Mouse (Mus musculus): ENCODE data around the gene Cpox.
"Not testable (repeated sequence)": the region's sequence is repeated elsewhere in the genome, so short reads cannot be mapped to it uniquely, and the experiment has no call there.

Gene Cpox

GRCm38 (mm10) chr16:58669917-58670630 is at the start of gene Cpox:
Gene Cpox, plus strand, starts transcription at chr16:58670292.
- DNase-seq (ENCODE audit: low spot score in 2 of 2), result peak; percentile 80 to 89

GRCm38 (mm10) chr16:58622377-58622776 is 47.7 kb upstream of the Cpox start:
- DNase-seq (ENCODE audit: low spot score in 2 of 2), result no peak

GRCm38 (mm10) chr16:58623114-58623513 is 47.0 kb upstream of the Cpox start:
- no peak for DNase-seq (ENCODE audit: low spot score in 2 of 2)

GRCm38 (mm10) chr16:58623944-58624343 is 46.1 kb upstream of the Cpox start:
- peak; percentile 53 to 59 for DNase-seq (ENCODE audit: low spot score in 2 of 2)

- no peak for DNase-seq (ENCODE audit: low spot score in 2 of 2)
These were observed 42.3 kb upstream of the Cpox start for GRCm38 (mm10) chr16:58627597-58628335.

- DNase-seq (ENCODE audit: low spot score in 2 of 2), result no peak
These were observed 41.8 kb upstream of the Cpox start for GRCm38 (mm10) chr16:58628336-58628680.

- DNase-seq (ENCODE audit: low spot score in 2 of 2), result no peak
These were observed 41.1 kb upstream of the Cpox start for GRCm38 (mm10) chr16:58628968-58629367.

GRCm38 (mm10) chr16:58629736-58630135 is 40.4 kb upstream of the Cpox start:
- no peak for DNase-seq (ENCODE audit: low spot score in 2 of 2)

- no peak for DNase-seq (ENCODE audit: low spot score in 2 of 2)
These were observed 34.2 kb upstream of the Cpox start for GRCm38 (mm10) chr16:58635866-58636265.

- DNase-seq (ENCODE audit: low spot score in 2 of 2), result no peak
These were observed 32.6 kb upstream of the Cpox start for GRCm38 (mm10) chr16:58637448-58637847.

GRCm38 (mm10) chr16:58638016-58638415 is 32.1 kb upstream of the Cpox start:
- DNase-seq (ENCODE audit: low spot score in 2 of 2), result no peak

- no peak for DNase-seq (ENCODE audit: low spot score in 2 of 2)
These were observed 31.4 kb upstream of the Cpox start, which contains the start of gene E330017A01Rik for GRCm38 (mm10) chr16:58638689-58639175. Gene E330017A01Rik, minus strand, starts transcription at chr16:58638739.

GRCm38 (mm10) chr16:58649979-58650378 is 20.1 kb upstream of the Cpox start:
- peak in 1 of 2 experiments; percentile 41 for DNase-seq (ENCODE audit: low spot score in 2 of 2)

GRCm38 (mm10) chr16:58655751-58656150 is 14.3 kb upstream of the Cpox start:
- no peak for DNase-seq (ENCODE audit: low spot score in 2 of 2)

- no peak for DNase-seq (ENCODE audit: low spot score in 2 of 2)
These were observed 13.6 kb upstream of the Cpox start for GRCm38 (mm10) chr16:58656526-58656925.

GRCm38 (mm10) chr16:58658668-58659067 is 11.4 kb upstream of the Cpox start:
- DNase-seq (ENCODE audit: low spot score in 2 of 2), result no peak

- no peak for DNase-seq (ENCODE audit: low spot score in 2 of 2)
These were observed 8.3 kb upstream of the Cpox start for GRCm38 (mm10) chr16:58661826-58662225.

GRCm38 (mm10) chr16:58662287-58662791 is 7.8 kb upstream of the Cpox start:
- no peak for DNase-seq (ENCODE audit: low spot score in 2 of 2)

GRCm38 (mm10) chr16:58663021-58663420 is 7.1 kb upstream of the Cpox start:
- DNase-seq (ENCODE audit: low spot score in 2 of 2), result no peak

GRCm38 (mm10) chr16:58663816-58664215 is 6.3 kb upstream of the Cpox start:
- no peak for DNase-seq (ENCODE audit: low spot score in 2 of 2)

- DNase-seq (ENCODE audit: low spot score in 2 of 2), result not testable (repeated sequence)
These were observed 5.0 kb upstream of the Cpox start for GRCm38 (mm10) chr16:58665137-58665536.

- DNase-seq (ENCODE audit: low spot score in 2 of 2), result not testable (repeated sequence)
These were observed 3.4 kb upstream of the Cpox start for GRCm38 (mm10) chr16:58666681-58667080.

GRCm38 (mm10) chr16:58668586-58668985 is 1.5 kb upstream of the Cpox start:
- no peak for DNase-seq (ENCODE audit: low spot score in 2 of 2)

Data from right cerebral cortex, adult 2 months (tissue).